13 mouse cellular contexts compared by ENCODE assay signal in the genomic region with DNA sequence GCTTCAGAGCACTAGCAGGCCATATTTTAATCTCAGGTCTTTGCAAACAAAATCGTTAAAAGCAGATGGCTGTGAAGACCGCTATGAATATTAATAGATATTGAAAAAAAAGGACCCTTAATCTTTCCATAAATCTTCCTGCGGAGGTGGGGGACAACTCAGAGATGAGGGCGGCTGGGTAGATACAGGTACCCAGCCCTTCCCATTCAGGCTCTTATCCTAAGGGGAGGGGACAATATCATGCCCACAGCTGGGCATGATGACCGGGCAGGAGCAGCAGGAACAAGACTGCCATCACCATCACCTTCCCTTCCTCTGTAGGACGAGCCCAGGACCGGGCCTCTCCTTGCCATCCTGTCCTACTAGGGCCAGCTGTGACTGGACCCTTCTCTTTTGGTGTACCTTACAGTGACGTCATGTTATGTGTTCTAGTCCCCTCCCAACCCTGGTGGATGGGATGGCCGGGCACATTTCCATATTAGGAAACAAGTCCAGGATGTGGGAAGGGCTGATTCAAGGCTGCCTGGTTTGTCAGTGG.
DNase-seq lines count a peak whose midpoint lies in the region; ATAC-seq and TF ChIP-seq lines count a peak whose summit lies in the region.
"Had no signal": no experiment of that assay in that cellular context is flagged by ENCODE, and none has a peak within 500 bp of the region (broad histone marks: within the 10 kb centered on the region; RNA-seq: fewer than 3 reads in every experiment).

No protein-coding gene starts in this region.

- H3K36me3 ChIP-seq in forebrain, embryonic 10.5 days (replicated peaks), result no peaks in the 10 kb centered on the region
- no peaks in the 10 kb centered on the region for H3K36me3 ChIP-seq in hindbrain, embryonic 12.5 days
- no peaks in the 10 kb centered on the region for H3K36me3 ChIP-seq in midbrain, embryonic 14.5 days (ENCODE audit: control insufficient read depth, insufficient read depth, low read length)
- no peaks in the 10 kb centered on the region for H3K36me3 ChIP-seq in intestine, embryonic 15.5 days
- H3K36me3 ChIP-seq: heart, embryonic 15.5 days had no signal

- DNase-seq in brain, embryonic 14.5 days (ENCODE audit: low read depth), result peak; percentile 47
- no peak for DNase-seq in forebrain, embryonic 10.5 days (ENCODE audit: extremely low spot score, low spot score)
- no peak for DNase-seq in midbrain, embryonic 14.5 days
- DNase-seq in embryo, embryonic 10 days (ENCODE audit: low spot score), result no peak
- DNase-seq in kidney, adult 11 months, result no peak
- no peak for DNase-seq in kidney, postnatal 14 days
- DNase-seq: cerebellum, adult 2 months; liver; lung, adult 2 months had no signal

- WGBS in forebrain, embryonic 10.5 days, result 63% methylated on average over 9 of the region's 9 CpGs
- WGBS in hindbrain, embryonic 12.5 days, result 45% methylated on average over 9 of the region's 9 CpGs
- WGBS in midbrain, embryonic 14.5 days, result 51% methylated on average over 9 of the region's 9 CpGs
- WGBS in intestine, embryonic 15.5 days, result 57% methylated on average over 9 of the region's 9 CpGs

- no peak overlapping the region for H3K4me2 ChIP-seq in hindbrain, embryonic 12.5 days (replicated peaks)
- H3K4me2 ChIP-seq in midbrain, embryonic 14.5 days (ENCODE audit: low read length), result no peak overlapping the region
- no peak overlapping the region for H3K4me2 ChIP-seq in intestine, embryonic 15.5 days (replicated peaks)
- H3K4me2 ChIP-seq: heart, embryonic 15.5 days had no signal

- H3K27me3 ChIP-seq in forebrain, embryonic 10.5 days (ENCODE audit: poor library complexity, severe bottlenecking), result 0 out of 2 replicates have a peak, but pooled peaks cover 11% of the 10 kb centered on the region
- no peaks in the 10 kb centered on the region for H3K27me3 ChIP-seq in hindbrain, embryonic 12.5 days
- H3K27me3 ChIP-seq in midbrain, embryonic 14.5 days (ENCODE audit: control insufficient read depth, insufficient read depth, low read length), result no peaks in the 10 kb centered on the region
- no peaks in the 10 kb centered on the region for H3K27me3 ChIP-seq in intestine, embryonic 15.5 days (replicated peaks)
- H3K27me3 ChIP-seq: heart, embryonic 15.5 days; Patski had no signal

- peak overlapping the region; percentile 84 for H3K27ac ChIP-seq in forebrain, embryonic 10.5 days
- H3K27ac ChIP-seq in hindbrain, embryonic 12.5 days, result peak overlapping the region; percentile 83
- peak overlapping the region; percentile 87 for H3K27ac ChIP-seq in midbrain, embryonic 14.5 days (replicated peaks; ENCODE audit: low read depth, low read length)
- no peak overlapping the region for H3K27ac ChIP-seq in intestine, embryonic 15.5 days
- H3K27ac ChIP-seq: heart, embryonic 15.5 days had no signal

- no peak overlapping the region for H3K4me3 ChIP-seq in forebrain, embryonic 10.5 days
- H3K4me3 ChIP-seq in hindbrain, embryonic 12.5 days, result no peak overlapping the region
- no peak overlapping the region for H3K4me3 ChIP-seq in midbrain, embryonic 14.5 days (replicated peaks; ENCODE audit: low read depth, low read length)
- no peak overlapping the region for H3K4me3 ChIP-seq in intestine, embryonic 15.5 days (replicated peaks)
- H3K4me3 ChIP-seq: heart, embryonic 15.5 days had no signal

- TF ChIP-seq CTCF in brain, embryonic 14.5 days (IDR thresholded peaks at IDR 0.05; ENCODE audit: borderline replicate concordance, extremely low read depth, insufficient read depth, insufficient read length), result no peak

- H3K9me3 ChIP-seq in forebrain, embryonic 10.5 days, result no peaks in the 10 kb centered on the region
- no peaks in the 10 kb centered on the region for H3K9me3 ChIP-seq in hindbrain, embryonic 12.5 days (replicated peaks)
- H3K9me3 ChIP-seq in midbrain, embryonic 14.5 days (ENCODE audit: control insufficient read depth, low read length), result no peaks in the 10 kb centered on the region
- no peaks in the 10 kb centered on the region for H3K9me3 ChIP-seq in intestine, embryonic 15.5 days
- H3K9me3 ChIP-seq: heart, embryonic 15.5 days had no signal

- ATAC-seq in hindbrain, embryonic 12.5 days (ENCODE audit: low FRiP score), result peak; percentile 36
- peak; percentile 53 for ATAC-seq in midbrain, embryonic 14.5 days (ENCODE audit: low FRiP score, low TSS enrichment)
- no peak for ATAC-seq in intestine, embryonic 15.5 days
- ATAC-seq: Patski had no signal

- H3K9ac ChIP-seq in hindbrain, embryonic 12.5 days, result no peak overlapping the region
- no peak overlapping the region for H3K9ac ChIP-seq in midbrain, embryonic 14.5 days (replicated peaks; ENCODE audit: low read length)
- H3K9ac ChIP-seq in intestine, embryonic 15.5 days, result no peak overlapping the region
- H3K9ac ChIP-seq: heart, embryonic 15.5 days had no signal

- H3K4me1 ChIP-seq in forebrain, embryonic 10.5 days, result peaks cover 76% of the 10 kb centered on the region
- peaks cover 43% of the 10 kb centered on the region for H3K4me1 ChIP-seq in hindbrain, embryonic 12.5 days
- peaks cover 56% of the 10 kb centered on the region for H3K4me1 ChIP-seq in midbrain, embryonic 14.5 days (ENCODE audit: control insufficient read depth, insufficient read depth, low read length)
- no peaks in the 10 kb centered on the region for H3K4me1 ChIP-seq in intestine, embryonic 15.5 days (replicated peaks)

- TF ChIP-seq POLR2A in brain, embryonic 14.5 days (IDR thresholded peaks at IDR 0.05; ENCODE audit: borderline replicate concordance, extremely low read depth, insufficient read depth, insufficient read length, poor library complexity, severe bottlenecking), result no peak
